Mouse (Mus musculus): ENCODE measurements around the gene Chst12.
A peak's percentile ranks its signal among the peaks of the same experiment; 100 is the strongest.

Gene Chst12

DNA sequence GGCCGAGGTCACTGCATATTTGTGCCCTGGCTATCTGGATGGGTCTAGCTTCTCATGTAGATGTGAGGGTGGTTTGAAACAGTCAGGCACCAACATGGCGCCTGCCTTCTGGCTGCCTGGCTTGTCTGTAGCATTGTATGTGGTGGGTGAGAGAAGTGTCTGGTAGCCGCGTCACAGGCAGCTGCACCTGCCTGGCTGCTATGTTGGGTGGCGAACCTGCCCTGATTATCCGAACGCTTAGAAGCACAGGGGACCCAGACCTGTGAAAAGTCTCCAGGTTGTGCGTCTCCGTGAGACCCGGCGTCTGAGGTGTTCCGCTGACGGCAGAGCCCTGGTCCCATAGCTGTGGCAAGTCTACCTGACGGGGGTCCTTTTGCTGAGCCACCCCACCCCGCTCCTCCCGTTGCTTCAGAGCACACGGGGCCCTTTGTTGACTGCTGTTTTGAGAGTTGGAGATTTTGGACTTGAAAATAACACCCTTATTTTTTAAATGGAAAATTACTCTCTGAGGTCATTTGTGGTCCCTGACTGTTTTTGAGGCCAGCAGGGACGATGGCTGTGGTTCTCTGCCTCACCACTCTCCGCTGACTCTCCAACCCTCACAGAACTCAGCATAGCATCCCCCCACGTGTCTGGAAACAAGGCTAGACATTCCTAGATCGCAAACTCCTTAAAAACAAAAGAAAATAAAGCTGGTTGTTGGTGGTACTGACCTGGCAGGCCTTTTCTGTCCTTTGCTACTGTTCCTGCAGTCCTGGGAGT lies 12.0 kb downstream of the Chst12 start:
- DNase-seq (ENCODE audit: low read depth, low spot score), result no peak

DNA sequence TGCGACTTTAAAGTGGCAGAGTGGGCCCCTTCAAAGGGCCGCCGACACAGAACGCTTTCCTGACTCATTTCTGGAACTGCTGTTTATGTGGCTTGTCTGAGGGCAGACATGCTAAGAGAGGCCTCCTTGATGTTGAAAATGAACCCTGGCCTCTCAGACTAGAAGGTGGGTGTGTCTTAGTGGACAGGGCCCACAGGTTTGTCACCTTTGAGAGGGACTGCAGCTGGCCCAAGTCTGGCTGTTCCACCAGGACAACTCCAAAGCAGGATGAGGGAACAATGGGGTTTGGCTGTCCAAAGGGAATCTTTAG lies 12.5 kb downstream of the Chst12 start:
- no peak for DNase-seq (ENCODE audit: low read depth, low spot score)

DNA sequence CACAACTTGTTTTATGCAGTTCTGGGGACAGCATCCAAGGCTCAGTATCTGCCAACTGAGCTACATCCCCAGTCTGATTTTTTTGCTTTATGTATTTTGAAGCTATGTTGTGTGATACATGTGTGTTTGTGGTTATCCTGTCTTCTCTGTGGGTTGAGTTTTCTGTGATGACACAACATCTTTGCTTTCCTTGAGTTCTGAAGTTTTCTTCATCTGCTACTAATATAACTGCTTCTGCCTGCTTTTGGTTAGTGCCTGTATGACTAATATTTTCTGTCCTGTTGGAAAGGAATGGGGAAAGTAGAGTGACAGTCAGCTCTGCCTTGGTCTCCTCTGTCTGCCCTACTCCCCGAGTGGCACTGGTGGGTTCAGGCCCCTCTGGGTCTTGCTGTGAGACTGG lies 15.8 kb downstream of the Chst12 start:
- DNase-seq (ENCODE audit: low read depth, low spot score), result no peak

DNA sequence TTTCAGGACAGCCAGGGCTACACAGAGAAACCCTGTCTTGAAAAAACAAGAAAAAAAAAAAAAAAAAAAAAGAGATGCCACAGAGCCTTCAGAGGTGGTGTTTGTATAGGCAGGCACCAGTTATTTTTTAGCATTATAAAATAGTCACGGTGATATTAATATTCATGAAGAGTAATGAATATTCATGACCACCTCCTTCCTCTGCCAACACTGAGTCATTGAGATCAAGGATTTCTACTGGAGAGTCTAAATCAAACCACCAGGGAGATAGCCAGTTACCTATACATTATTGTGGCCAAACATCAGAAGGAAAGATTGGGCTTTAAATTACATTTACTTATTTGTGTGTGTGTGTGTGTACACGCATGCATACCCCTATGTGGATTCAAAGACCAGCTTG lies 21.4 kb downstream of the Chst12 start:
- DNase-seq (ENCODE audit: low read depth, low spot score), result no peak

DNA sequence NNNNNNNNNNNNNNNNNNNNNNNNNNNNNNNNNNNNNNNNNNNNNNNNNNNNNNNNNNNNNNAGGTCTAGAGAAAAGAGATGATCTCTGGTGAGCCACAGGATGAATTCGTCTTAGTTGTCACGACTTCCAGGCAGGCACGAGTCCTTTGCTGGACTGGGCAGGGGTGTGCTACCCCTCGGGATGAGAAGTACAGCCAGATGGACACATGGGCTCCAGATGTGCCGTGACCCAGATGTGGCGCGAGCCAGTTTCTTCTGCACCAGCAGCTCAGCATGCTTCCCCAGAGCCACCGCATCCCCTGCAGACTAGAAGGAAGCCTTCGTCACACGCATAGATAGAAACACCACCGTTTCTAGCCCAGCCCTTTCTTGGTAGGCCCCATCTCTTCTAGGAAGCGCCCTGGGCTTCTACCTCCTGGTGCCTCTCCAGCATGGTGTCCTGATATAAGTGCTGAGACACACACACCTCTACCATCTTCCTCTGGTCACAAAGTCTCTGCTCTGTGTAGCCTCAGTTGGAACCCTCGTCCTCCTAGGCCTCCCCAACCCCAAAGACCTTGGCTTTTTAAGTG lies 32.8 kb downstream of the Chst12 start:
- peak; percentile 41 for DNase-seq (ENCODE audit: low read depth, low spot score)

DNA sequence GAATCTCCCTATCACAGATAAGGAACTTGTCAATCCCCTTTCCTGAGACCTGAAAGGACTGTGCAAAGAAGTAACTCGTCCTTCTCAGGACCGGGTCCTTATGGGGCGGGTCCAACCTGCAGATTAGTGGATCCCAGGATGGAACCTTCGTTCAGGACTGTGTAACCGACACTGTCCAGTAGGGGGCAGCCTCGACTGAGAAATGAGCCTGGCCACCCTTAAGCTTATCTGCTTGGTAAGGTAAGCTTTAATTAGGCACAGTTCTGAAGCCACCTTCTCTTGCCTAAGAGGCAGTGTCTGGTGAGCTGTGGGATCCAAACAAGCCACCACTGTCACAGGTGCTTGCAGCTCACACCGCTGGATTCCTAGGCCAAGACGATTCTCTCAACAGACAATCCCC lies 34.8 kb downstream of the Chst12 start:
- DNase-seq (ENCODE audit: low read depth, low spot score), result peak; percentile 79

DNA sequence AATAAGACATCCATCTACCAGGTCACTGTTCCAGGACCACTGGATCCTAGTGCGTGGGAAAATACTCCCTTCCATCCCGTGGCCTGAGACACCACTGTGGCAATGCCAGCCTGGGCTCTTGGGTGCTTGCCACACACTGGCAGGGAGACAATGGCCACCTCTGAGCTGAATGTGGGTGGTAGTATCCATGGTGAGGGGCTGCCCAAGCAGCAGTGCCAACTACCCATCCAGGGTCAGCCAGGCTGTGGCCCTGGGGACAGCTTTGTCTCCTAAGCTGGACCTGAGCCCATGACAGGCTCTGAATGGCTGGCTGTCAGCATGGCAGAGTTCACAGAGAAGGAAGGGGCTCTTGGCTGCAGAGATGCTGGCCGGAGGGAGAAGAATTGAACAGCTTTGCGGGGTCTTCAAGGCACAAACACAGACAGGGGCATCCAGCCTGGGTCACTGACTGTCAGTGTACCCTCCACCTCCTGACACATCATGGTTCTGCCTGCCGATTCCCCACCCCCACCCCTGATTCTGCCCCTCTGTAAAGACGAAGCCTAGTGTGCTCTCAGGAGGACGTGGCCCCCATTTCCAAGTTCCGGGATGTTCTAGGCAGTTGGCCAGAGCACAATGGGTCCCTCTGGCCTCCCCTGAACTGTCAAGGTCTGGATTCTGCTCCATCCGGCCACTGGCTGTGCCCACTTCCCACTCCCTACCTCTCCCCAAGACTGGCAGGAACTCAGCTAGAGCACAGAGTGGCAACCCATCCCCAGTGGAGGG lies 37.6 kb downstream of the Chst12 start:
- no peak for DNase-seq (ENCODE audit: low read depth, low spot score)

DNA sequence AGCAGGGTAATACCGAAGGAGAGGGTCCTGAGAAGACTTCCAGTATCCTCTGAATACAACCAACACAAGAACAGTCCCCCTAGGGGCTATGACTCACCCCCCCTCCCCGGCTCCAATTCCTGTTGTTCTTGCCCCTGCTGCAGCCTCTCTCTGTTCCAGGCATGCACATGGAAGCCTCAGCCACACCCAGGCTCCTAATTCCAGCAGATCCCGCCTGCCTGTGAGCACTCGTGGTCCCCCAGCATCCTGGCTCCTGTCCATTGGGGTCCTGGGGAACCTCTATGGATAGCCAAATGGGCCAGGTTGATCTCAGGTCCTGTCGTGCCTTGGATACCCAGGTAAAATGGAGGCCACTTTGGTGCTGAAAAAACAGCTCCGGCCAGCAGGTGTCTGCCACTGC lies 40.3 kb downstream of the Chst12 start:
- no peak for DNase-seq (ENCODE audit: low read depth, low spot score)

DNA sequence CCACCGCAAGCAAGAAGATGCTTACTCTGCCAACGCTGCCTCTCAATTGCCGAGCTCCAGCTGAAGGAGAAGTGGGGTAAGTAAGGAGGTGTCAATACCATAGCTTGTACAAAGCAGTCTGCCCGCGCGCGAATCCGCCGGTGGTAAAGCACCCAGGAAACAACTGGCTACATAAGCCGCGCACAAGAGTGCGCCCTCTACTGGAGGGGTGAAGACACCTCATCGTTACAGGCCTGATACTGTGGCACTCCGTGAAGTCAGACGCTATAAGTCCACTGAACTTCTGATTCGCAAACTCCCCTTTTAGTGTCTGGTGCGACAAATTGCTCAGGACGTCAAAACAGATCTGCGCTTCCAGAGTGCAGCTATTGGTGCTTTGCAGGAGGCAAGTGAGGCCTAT lies 41.0 kb downstream of the Chst12 start:
- DNase-seq (ENCODE audit: low read depth, low spot score), result no peak

DNA sequence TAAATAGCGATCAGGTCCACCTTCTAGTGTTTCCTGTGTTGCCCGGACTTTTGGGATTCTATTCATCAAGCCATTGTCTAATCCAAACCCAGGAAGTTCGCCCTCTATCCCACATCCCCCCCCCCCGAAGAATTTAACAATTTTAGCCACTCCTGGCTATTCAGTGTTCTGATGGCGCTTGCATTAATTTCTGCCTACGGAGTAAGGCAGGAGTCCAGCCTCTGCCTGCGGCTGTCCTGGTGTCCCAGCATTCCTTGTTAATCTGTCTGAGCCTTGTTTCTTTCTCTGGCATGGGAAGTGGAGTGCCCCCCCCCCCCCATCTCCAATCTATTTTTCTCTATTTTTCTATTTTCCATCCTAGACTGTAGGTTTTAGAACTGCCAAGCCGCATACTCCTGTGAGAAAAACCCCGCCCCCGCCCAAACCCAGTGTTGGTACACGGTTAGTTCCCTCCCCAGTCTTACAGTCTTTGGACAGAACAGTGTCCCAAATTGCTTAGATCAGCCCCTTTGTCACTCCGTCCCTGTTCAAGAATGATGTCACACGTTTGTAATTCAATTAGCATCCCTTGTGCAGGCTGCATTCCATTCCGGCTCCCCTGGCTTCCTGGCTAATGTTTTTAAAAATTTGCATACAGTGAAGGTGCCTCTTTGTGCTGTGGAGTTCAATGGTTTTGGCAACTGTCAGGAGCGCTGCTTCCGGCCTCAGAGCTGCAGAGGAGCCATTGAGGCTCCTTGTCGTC lies 44.1 kb downstream of the Chst12 start:
- peak; percentile 76 for DNase-seq (ENCODE audit: low read depth, low spot score)

DNA sequence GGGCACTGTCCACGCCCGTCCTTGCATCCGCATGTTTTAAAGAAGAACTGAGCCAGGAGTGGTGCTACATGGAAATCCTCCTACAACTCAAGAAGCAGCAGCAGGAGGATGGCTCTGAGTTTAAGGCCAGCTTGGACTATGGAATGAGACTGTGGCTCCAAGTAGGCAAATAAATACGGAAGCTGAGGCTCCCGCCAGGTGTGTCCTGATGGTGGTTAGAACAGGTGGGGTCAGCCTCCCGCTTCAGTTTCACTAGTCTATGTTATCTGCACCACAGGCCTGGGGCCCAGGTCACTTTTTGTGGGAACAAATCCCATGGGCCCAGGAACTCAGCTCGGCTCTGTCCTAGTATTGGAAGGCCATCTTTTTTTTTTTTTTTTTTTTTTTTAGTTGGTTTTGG lies 48.4 kb downstream of the Chst12 start:
- DNase-seq (ENCODE audit: low read depth, low spot score), result no peak

DNA sequence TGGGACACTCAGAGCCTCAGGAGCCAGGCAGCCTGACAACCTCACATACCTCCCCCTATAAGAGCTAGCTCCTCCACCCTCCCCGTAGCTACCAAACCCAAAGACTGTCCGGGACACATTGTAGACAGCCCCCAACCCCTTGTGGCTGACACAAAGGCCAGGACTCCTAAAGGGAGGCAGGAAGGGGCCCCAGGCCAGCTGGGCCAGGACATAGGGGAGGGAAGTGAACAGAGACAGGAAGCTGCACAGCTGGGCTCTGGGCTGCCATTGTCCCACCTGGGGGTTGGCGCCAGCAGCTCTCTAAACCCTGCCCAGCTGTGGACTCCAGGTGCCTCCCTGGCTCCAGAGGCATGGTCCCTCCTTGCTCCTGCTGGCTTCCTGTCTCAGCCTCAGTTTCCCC lies 51.5 kb downstream of the Chst12 start:
- DNase-seq (ENCODE audit: low read depth, low spot score), result no peak

DNA sequence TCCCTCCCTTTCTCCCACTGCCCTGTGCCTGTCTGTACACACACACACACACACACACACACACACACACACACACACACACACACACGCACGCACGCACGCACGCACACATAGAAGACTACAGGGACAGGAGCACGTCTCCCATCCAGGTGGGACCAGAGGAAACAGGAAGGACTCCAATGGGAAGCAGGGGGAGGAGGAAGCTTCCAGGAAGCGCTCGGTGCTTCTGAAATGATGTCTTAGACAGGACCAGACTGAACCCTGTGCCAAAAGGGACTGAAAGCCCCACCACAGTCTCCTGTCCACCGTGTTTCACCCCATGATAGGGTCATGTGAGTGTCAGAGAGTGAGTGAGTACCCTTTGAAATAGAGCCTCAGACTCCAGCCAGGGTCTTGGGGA lies 57.3 kb downstream of the Chst12 start:
- DNase-seq (ENCODE audit: low read depth, low spot score), result no peak

DNA sequence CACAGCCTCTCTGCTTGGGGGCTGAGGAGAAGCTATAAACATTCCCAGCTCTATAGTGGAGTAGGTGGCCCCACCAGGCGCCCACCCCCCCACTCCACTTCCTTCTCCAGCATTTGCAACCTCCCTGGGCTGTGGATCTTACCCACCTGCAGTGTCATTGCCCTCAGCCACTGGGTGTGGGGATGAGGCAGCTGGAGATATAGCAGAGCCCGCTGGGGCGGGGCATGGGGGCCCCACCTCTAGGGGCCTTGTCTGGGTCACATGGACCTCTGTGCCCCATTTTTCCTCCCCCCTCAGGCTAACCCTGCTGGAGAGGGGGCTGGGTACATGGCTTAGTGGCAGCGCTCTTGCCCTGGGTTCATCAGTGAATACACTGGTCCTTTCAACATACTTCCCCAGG lies 59.5 kb downstream of the Chst12 start, which contains the start of gene Grifin:
Gene Grifin, minus strand, starts transcription at position 176 of the 400 bp plus-strand sequence.
- no peak for DNase-seq (ENCODE audit: low read depth, low spot score)

DNA sequence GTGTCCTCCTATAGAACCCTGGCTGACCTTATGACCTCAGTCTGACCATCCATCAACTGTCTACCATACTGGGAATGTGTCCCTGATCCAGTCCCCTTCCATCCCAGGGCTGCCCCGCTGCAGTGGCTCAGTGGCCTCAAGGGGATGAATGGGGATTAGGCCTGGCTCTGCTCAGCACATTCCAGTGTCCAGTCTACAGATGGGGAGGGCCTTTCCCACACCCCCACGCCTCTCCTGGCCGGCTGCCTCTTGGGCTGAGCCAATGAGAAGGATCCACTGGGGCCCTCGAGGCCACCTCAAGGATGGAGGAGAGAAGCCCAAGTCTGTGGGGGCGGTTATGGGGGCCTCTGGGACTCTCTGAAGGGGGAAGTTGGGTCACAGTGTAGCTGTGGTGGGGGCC lies 60.1 kb downstream of the Chst12 start:
- no peak for DNase-seq (ENCODE audit: low read depth, low spot score)

DNA sequence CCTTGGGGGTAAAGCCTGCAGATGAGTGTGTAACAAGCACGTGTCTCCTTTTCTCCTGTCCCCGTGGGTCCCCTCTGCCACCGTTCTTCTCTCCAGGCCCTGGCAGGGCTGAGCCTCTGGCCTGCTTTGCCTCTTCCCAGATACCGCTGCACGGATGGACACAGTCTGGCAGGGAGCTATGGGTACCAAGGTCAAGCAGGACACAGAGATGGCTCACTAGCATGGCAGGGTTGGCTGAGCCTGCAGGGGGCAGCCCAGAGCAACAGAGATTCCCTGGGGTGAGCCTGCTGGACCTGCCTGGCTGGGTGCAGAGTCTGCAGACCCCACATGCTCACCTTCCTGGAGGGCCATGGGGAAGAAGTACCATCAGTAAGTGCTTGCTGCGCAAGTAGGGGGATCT lies 60.5 kb downstream of the Chst12 start:
- DNase-seq (ENCODE audit: low read depth, low spot score), result no peak

DNA sequence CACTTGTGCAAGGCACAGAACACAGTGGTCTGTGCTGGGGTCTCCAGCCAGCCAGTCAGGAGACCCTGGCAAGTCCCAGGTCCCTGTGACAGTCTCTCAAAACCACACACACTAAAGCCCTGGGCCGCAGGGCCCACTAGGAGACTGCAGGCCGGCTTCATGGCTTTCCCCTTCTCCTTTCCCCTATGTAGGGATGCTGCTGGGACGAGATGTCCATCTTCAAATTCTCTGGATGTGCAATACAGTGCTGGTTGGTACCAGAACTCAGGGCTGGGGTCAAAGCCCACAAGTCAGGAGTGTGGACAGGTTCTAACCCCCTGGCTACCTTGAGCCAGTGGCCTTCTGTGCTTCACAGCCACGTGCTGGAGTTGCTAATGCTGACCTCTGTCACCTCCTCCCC lies 60.9 kb downstream of the Chst12 start:
- no peak for DNase-seq (ENCODE audit: low read depth, low spot score)

DNA sequence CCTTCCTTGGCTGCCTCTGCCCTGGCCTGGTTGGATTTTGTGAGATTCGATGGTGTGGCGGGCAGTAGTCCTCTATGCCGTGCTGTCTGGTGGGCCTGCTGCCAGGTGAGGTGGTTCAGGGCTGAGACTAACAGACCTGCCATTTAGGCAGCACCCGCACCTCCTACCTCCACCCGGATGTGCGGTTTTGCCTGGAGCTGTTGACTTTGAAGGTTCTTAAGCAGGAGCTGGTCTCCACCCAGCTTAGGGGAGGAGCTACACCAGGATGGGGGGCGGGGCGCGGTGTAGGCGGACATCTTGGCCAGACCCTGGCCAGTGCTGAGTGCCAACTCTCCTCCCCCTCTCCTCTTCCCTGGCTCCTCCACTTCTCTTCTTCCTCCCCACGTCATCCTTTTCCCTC lies 62.0 kb downstream of the Chst12 start:
- no peak for DNase-seq (ENCODE audit: low read depth, low spot score)

DNA sequence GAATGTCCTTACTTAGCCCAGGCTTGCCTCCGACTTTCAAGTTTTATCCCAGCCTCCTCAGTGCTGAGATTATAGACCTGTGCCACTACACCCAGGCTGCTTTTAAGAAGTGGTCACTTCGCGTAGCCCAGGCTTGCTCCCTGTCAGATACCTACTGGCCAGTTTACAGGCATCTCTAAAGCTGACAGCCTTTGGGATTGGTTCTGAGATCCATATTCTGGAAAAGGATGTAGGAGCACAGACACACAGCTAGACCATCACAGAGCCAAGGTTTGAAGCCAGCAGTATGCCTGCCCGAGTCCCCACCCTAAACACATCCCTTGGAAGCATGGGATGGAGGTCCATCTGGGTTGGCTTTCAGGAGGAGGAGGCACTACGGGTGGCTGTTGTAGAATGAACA lies 62.4 kb downstream of the Chst12 start:
- DNase-seq (ENCODE audit: low read depth, low spot score), result no peak

DNA sequence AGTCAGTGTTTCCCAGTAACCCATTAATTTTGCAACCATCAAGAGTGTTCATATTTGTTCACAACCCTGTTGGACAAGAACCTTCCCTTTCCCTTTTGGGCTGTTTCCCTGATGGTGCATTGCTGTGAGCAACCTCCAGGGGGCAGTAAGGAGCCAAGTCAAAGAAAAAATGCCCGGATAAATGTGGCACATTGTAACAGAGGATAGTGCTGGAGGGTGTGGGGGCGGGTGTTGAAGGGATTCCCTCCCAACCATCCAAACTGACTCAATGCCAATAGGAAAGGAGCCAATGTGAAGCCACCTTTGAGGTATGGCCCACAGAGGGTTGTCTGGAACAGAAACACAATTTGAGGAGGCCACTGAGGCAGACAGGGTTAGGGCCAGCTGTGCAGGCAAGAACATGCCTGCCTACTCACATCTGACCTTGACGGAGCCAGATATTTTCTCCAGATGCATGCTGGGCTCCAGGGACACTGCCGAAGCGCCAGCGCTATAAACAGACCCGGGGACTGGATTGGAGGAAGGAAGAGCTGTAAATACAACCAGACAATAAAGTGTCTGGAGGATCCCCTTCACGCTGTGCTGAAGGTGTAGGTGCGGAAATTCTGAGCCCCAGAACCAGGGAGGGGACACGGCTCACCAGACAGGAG lies 63.1 kb downstream of the Chst12 start:
- DNase-seq (ENCODE audit: low read depth, low spot score), result peak; percentile 70

DNA sequence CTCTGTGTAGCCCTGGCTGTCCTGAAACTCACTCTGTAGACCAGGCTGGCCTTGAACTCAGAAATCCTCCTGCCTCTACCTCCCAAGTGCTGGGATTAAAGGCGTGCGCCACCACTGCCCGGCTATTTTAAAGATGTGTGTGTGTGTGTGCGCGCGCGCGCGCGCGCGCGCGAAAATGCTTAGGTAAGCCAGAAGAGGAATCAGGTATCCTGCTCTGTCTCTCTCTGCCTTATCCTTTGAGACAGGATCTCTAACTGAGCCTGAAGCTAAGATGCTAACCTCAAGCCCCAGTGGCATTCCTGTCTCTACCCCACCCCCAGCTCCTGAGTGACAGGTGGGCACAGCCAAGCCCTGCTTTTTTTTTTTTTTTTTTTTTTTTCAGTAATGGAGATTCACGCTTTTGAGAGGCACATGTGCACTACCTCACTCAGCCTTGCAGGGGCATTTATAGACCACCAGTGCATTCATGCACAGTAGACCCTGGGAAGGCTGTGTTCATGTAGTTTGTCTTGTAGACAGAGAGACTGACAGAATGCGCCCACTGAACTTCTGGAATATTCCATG lies 63.8 kb downstream of the Chst12 start:
- DNase-seq (ENCODE audit: low read depth, low spot score), result no peak
